Mouse (Mus musculus): ENCODE measurements around the gene Abhd11. TPM values are rescaled to one million over a fixed set of nuclear protein-coding genes. Genes with fewer than 3 reads are reported as not detected.
A peak's percentile ranks its signal among the peaks of the same experiment; 100 is the strongest.

The Abhd11 gene
- polyA plus RNA-seq, 1 experiment from 2014 or later = 59.9 TPM

DNA sequence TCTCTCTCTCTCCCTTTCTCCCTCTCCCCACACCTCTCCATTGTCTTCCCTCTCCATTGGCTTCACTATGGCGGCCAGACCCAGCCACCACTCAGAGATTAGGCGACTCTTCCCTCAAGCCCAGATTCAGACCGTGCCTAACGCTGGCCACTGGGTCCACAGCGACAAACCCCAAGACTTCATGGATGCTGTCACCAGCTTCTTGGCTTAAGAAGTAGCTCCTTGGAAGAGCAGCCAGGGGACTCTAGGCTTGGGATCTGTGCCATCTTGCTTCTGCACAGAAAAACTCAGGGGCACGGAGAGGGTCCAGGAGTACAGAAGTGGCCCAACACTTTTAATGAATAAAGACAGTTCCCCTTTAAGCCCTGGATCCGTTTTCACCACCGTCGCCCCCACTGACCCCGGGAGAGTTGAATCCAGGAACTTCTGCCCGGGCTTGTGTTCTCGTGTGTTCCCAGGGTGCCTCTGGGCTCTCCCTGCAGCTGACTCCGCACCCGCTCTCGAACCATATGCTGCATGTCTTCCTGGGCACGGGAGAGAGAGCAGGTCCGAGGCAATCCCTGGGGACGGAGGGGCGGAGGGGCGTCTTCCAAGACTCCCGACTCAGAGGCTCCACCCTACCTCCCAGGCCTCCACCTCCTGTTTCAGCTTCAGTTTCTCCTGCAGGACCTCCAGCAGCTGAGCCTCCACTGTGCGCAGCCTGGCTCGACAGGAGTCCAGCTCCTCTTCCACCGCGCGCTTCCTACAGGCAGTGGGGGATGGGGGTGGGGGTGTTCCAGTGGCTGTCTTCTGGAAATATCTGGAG is 3.1 kb downstream of the Abhd11 start:
- Histone ChIP-seq H3K27me3 (ENCODE audit: control insufficient read depth, insufficient read depth, low read length) (no peaks in the 10 kb centered on the region), H3K4me2 (peak overlapping the region; percentile 47), H3K9me3 (replicated peaks; ENCODE audit: control insufficient read depth, low read length) (no peaks in the 10 kb centered on the region), H3K36me3 (ENCODE audit: control insufficient read depth, insufficient read depth, low read length) (no peaks in the 10 kb centered on the region), H3K27ac (ENCODE audit: low read depth, low read length) (no peak overlapping the region), H3K4me1 (ENCODE audit: control insufficient read depth, insufficient read depth, low read length) (peaks cover 19% of the 10 kb centered on the region), H3K4me3 (ENCODE audit: low read depth, low read length) (peak overlapping the region; percentile 17; the same call in 1 of the 2 replicates), H3K9ac (ENCODE audit: low read depth, low read length) (peak overlapping the region; percentile 4)
- 26% methylated on average over 26 of the region's 26 CpGs for WGBS (ENCODE audit: insufficient replicate concordance)
- ATAC-seq (replicated peaks; ENCODE audit: insufficient number of reproducible peaks, low FRiP score, low TSS enrichment) = no peak

DNA sequence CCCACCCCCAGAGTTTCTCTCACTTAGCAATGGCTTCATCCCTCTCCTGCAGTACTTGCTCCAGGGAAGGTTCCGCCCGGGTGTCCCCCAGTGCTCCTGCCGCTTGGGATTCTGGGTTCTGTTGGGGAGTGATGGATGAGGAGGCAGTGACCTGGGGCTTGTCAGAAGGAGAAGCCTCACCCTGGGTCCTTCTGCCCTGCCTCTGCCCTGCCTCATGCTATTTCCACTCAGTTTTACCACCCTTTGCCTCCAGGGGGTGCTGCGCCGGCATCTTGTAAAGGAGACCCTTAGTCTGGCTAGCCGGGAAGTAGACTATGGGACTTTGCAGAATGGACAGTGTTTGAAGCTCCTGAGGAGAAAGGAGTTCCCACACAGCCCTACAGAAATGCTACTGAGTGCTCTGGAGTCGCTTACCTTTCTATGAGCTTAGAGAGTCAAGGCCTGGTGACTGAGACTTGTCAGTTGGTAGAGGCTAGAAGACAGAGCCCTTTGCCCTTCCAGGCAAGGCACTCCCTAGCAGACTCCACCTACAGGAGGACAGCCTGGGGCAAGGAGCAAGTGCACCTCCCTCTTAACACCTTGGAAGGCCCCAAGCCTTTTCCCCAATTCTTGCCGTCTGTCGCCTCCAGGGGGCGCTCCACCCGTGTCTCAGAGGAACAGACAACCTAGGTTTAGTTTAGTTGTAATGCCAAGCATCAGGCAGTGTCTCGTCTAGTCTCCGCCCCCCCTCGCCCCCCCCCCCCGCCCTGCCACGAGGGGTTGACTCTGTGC is 3.9 kb downstream of the Abhd11 start:
- H3K36me3 ChIP-seq (ENCODE audit: control insufficient read depth, insufficient read depth, low read length) = no peaks in the 10 kb centered on the region
- 3% methylated on average over 15 of the region's 16 CpGs for WGBS (ENCODE audit: insufficient replicate concordance)
- H3K4me2 ChIP-seq = peak overlapping the region; percentile 47
- H3K4me1 ChIP-seq (ENCODE audit: control insufficient read depth, insufficient read depth, low read length) = peaks cover 19% of the 10 kb centered on the region
- peak overlapping the region; percentile 4; the same call in 1 of the 2 replicates for H3K9ac ChIP-seq (ENCODE audit: low read depth, low read length)
- no peaks in the 10 kb centered on the region for H3K27me3 ChIP-seq (ENCODE audit: control insufficient read depth, insufficient read depth, low read length)
- no peaks in the 10 kb centered on the region for H3K9me3 ChIP-seq (replicated peaks; ENCODE audit: control insufficient read depth, low read length)
- H3K4me3 ChIP-seq (ENCODE audit: low read depth, low read length) = peak overlapping the region; percentile 17; the same call in 1 of the 2 replicates
- ATAC-seq (replicated peaks; ENCODE audit: insufficient number of reproducible peaks, low FRiP score, low TSS enrichment) = no peak
- H3K27ac ChIP-seq (ENCODE audit: low read depth, low read length) = no peak overlapping the region

DNA sequence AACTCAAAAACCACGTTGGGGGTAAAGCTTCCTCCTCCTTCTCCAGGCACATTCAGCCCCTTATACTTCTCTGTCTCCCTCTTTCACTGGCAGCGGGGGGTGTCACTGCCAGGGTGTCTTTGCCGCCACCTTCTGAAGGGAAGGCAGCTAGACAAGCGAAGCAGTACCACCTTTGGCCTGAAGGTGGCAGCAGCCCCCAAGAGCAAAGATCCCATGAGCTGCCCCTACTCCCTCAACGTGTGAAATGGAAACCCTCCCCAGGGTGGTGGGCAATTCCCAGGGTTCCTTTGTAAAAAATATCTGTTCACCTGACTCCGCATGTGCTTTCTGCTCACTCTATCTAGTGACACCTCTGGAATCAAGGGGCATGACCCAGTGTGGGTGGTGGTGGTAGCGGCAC is 6.5 kb downstream of the Abhd11 start:
- Histone ChIP-seq H3K4me1 (ENCODE audit: control insufficient read depth, insufficient read depth, low read length) (peaks cover 9% of the 10 kb centered on the region), H3K9ac (ENCODE audit: low read depth, low read length) (no peak overlapping the region), H3K27ac (ENCODE audit: low read depth, low read length) (no peak overlapping the region), H3K9me3 (replicated peaks; ENCODE audit: control insufficient read depth, low read length) (no peaks in the 10 kb centered on the region), H3K36me3 (ENCODE audit: control insufficient read depth, insufficient read depth, low read length) (no peaks in the 10 kb centered on the region), H3K4me3 (ENCODE audit: low read depth, low read length) (no peak overlapping the region), H3K4me2 (no peak overlapping the region), H3K27me3 (ENCODE audit: control insufficient read depth, insufficient read depth, low read length) (no peaks in the 10 kb centered on the region)
- no peak for ATAC-seq (replicated peaks; ENCODE audit: insufficient number of reproducible peaks, low FRiP score, low TSS enrichment)
- WGBS (ENCODE audit: insufficient replicate concordance) = 16% methylated on average over 7 of the region's 7 CpGs

DNA sequence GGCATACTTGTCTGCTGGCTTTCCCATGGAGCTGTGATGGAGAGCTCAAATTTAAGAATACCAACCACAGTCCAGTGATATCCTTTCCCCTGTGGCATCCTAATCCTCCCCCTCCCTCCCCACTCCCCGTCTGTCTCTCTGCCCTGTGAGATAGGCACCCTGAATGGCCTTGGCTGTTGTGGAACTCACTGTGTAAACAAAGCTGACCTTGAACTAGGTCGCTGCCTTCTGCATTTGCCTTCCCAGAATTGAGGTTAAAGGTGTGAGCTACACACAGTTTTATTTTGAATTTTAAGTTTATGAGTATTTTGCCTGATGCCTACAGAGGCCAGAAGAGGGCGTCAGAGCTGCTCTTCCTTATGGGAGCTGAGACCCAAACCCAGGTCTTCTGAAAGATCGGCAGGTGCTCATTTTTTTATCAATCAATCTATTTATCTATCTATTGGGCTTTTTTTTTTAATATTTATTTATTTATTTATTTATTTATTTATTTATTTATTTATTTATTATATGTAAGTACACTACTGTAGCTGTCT is 7.3 kb downstream of the Abhd11 start:
- Histone ChIP-seq H3K9me3 (replicated peaks; ENCODE audit: control insufficient read depth, low read length) (no peaks in the 10 kb centered on the region), H3K4me1 (ENCODE audit: control insufficient read depth, insufficient read depth, low read length) (peaks cover 7% of the 10 kb centered on the region; the same call in 1 of the 2 replicates), H3K4me2 (no peak overlapping the region), H3K9ac (ENCODE audit: low read depth, low read length) (no peak overlapping the region), H3K4me3 (ENCODE audit: low read depth, low read length) (no peak overlapping the region), H3K36me3 (ENCODE audit: control insufficient read depth, insufficient read depth, low read length) (no peaks in the 10 kb centered on the region), H3K27me3 (ENCODE audit: control insufficient read depth, insufficient read depth, low read length) (no peaks in the 10 kb centered on the region), H3K27ac (ENCODE audit: low read depth, low read length) (no peak overlapping the region)
- 49% methylated on average over 4 of the region's 4 CpGs for WGBS (ENCODE audit: insufficient replicate concordance)
- no peak for ATAC-seq (replicated peaks; ENCODE audit: insufficient number of reproducible peaks, low FRiP score, low TSS enrichment)

DNA sequence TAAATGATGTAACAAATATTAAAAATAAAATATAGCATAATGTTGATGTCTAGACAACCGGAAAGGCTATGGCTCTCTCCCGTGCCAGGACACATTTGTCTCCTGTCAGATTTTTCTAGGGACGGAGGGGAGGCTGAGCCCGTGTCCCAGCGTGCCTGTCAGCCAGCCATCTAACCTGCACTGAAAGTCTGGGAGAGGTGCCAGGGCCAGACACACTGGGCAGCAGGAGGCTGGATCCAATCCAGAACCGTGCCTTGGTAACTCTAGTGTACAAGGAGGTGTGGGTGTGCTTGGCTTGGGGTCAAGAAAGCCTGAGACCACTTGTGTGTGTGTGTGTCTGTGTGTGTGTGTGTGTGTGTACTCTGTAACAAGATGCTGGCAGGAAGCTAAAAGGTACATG is 12.9 kb downstream of the Abhd11 start:
- H3K27ac ChIP-seq (ENCODE audit: low read depth, low read length) = no peak overlapping the region
- no peak for ATAC-seq (replicated peaks; ENCODE audit: insufficient number of reproducible peaks, low FRiP score, low TSS enrichment)
- 72% methylated on average over 6 of the region's 6 CpGs for WGBS (ENCODE audit: insufficient replicate concordance)
- H3K4me1 ChIP-seq (ENCODE audit: control insufficient read depth, insufficient read depth, low read length) = peaks cover 25% of the 10 kb centered on the region
- no peak overlapping the region for H3K4me2 ChIP-seq
- H3K27me3 ChIP-seq (ENCODE audit: control insufficient read depth, insufficient read depth, low read length) = no peaks in the 10 kb centered on the region
- H3K36me3 ChIP-seq (ENCODE audit: control insufficient read depth, insufficient read depth, low read length) = no peaks in the 10 kb centered on the region
- no peak overlapping the region for H3K9ac ChIP-seq (ENCODE audit: low read depth, low read length)
- H3K9me3 ChIP-seq (replicated peaks; ENCODE audit: control insufficient read depth, low read length) = no peaks in the 10 kb centered on the region
- no peak overlapping the region for H3K4me3 ChIP-seq (ENCODE audit: low read depth, low read length)

DNA sequence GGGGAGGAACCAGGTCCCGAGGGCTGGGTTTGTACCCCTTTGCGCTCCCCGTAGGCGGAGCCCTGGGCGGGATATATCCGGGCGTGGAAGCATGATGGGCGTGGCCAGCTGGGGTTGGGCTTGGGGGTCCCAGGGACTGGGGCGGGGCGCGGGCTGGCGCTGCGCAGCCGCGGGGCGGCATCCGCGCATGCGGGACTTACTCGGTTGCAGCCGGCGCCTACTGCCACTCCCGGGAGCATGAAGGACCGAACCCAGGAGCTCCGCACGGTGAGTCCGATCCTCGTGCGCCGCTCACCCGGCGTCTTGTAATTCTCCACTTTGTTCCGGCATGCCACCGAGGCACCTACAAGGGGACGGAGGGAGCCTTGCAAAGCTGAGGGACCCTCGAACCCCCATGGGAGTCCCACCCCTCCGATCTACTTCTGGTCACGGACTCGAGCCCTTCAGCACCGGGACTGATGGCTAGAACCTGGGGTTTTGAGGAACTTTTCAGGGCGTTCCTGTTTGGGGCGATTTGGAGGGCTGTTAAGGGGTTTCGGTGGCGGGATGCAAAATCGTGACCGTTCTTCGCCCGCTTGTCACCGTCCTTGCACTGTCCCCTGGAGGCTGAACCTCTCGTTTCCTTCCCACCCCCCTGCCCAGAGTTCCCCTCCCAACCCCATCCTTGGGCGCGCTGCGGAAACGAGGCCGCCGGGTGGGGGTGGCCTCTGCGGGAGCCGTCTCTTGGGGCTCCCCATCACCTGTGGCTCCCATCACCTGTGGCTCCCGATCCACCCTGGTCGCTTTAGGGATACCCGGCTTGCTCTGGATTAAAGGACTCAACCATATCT is 14.6 kb downstream of the Abhd11 start, which contains the start of gene Stx1a:
TSS of gene Stx1a (plus strand) at position 139 of the 830 bp plus-strand sequence.
- no peaks in the 10 kb centered on the region for H3K36me3 ChIP-seq (ENCODE audit: control insufficient read depth, insufficient read depth, low read length)
- ATAC-seq (replicated peaks; ENCODE audit: insufficient number of reproducible peaks, low FRiP score, low TSS enrichment) = peak; percentile 87
- H3K27me3 ChIP-seq (ENCODE audit: control insufficient read depth, insufficient read depth, low read length) = no peaks in the 10 kb centered on the region
- H3K9ac ChIP-seq (ENCODE audit: low read depth, low read length) = peak within 1 kb of the TSS; percentile 79
- H3K9me3 ChIP-seq (replicated peaks; ENCODE audit: control insufficient read depth, low read length) = no peaks in the 10 kb centered on the region
- H3K4me1 ChIP-seq (ENCODE audit: control insufficient read depth, insufficient read depth, low read length) = peaks cover 25% of the 10 kb centered on the region
- peak within 1 kb of the TSS; percentile 70 for H3K27ac ChIP-seq (ENCODE audit: low read depth, low read length)
- H3K4me2 ChIP-seq = peak within 1 kb of the TSS; percentile 96
- H3K4me3 ChIP-seq (ENCODE audit: low read depth, low read length) = peak within 1 kb of the TSS; percentile 70
- under 1% methylated on average over 61 of the region's 61 CpGs for WGBS (ENCODE audit: insufficient replicate concordance)

DNA sequence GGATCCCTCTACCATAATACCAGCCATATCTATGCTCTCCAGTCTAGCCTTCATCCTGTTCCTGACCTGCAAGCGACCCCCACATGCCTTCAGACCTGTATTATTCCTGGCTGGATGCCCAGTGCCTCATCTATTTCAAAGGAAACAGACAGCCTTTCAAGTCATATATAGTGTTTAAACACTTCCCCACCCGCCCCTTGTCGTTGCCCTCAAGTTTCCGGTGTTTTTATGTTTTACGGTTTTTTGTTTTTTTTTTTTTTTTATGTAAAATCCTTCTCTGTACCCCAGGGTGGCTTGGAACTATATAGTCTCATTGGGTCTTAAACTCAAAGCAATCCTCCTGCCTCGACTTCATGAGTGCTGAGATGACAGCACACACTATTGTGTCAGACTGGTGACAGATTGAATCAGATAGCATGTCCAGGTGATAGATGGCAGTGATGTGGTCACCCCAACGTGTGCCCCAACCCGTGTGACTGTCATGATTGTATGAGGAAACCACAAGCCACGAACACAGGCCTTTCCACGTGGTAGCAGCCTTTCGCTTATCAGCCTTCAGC is 15.8 kb downstream of the Abhd11 start:
- H3K9me3 ChIP-seq (replicated peaks; ENCODE audit: control insufficient read depth, low read length) = no peaks in the 10 kb centered on the region
- peaks cover 33% of the 10 kb centered on the region for H3K4me1 ChIP-seq (ENCODE audit: control insufficient read depth, insufficient read depth, low read length)
- WGBS (ENCODE audit: insufficient replicate concordance) = 40% methylated on average over 11 of the region's 11 CpGs
- peak; percentile 38; the same call in 1 of the 2 replicates for ATAC-seq (replicated peaks; ENCODE audit: insufficient number of reproducible peaks, low FRiP score, low TSS enrichment)
- peak overlapping the region; percentile 70 for H3K27ac ChIP-seq (ENCODE audit: low read depth, low read length)
- no peaks in the 10 kb centered on the region for H3K27me3 ChIP-seq (ENCODE audit: control insufficient read depth, insufficient read depth, low read length)
- no peaks in the 10 kb centered on the region for H3K36me3 ChIP-seq (ENCODE audit: control insufficient read depth, insufficient read depth, low read length)
- peak overlapping the region; percentile 96 for H3K4me2 ChIP-seq
- peak overlapping the region; percentile 70 for H3K4me3 ChIP-seq (ENCODE audit: low read depth, low read length)
- peak overlapping the region; percentile 79; the same call in 1 of the 2 replicates for H3K9ac ChIP-seq (ENCODE audit: low read depth, low read length)

All from heart, embryonic 11.5 days (tissue).